8 mouse cellular contexts compared by ENCODE assay signal in genomic region chr13:58216395-58216794, GRCm38 (mm10). TPM values are rescaled to one million over a fixed set of nuclear protein-coding genes. Genes with fewer than 3 reads are reported as not detected.
A peak's percentile ranks its signal among the peaks of the same experiment; 100 is the strongest.
DNase-seq lines count a peak whose midpoint lies in the region; ATAC-seq and TF ChIP-seq lines count a peak whose summit lies in the region.

No protein-coding gene starts in this region.

- no peak for TF ChIP-seq CTCF in G1E (IDR thresholded peaks at IDR 0.05; ENCODE audit: low read depth, low read length)
- no peak for TF ChIP-seq CTCF in lung, postnatal 0 days (IDR thresholded peaks at IDR 0.05)

- WGBS in heart, embryonic 11.5 days (ENCODE audit: insufficient replicate concordance), result 85% methylated on average over 9 of the region's 9 CpGs
- WGBS in hindbrain, embryonic 14.5 days, result 95% methylated on average over 9 of the region's 9 CpGs
- 57% methylated on average over 9 of the region's 9 CpGs for whole genome bisulfite sequencing in lung, postnatal 0 days

- no peaks in the 10 kb centered on the region for H3K9me3 ChIP-seq in heart, embryonic 11.5 days (replicated peaks; ENCODE audit: control insufficient read depth, low read length)
- H3K9me3 ChIP-seq in G1E (replicated peaks), result no peaks in the 10 kb centered on the region
- H3K9me3 ChIP-seq in hindbrain, embryonic 14.5 days (ENCODE audit: control insufficient read depth, low read length), result no peaks in the 10 kb centered on the region
- H3K9me3 ChIP-seq in lung, postnatal 0 days (ENCODE audit: low read length), result no peaks in the 10 kb centered on the region

- DNase-seq in heart, adult 11 months, result no peak
- no peak for DNase-seq in G1E (ENCODE audit: low spot score)
- DNase-seq in hindbrain, embryonic 14.5 days (ENCODE audit: low spot score), result no peak
- peak; percentile 64 for DNase-seq in lung, postnatal 0 days (ENCODE audit: low spot score)
- no peak for DNase-seq in adrenal gland, adult 18-20 months (ENCODE audit: low spot score in 2 of 2)
- DNase-seq in right cerebral cortex, adult 2 months (ENCODE audit: low spot score in 2 of 2), result no peak
- no peak for DNase-seq in thymus, postnatal 36 days

- peak overlapping the region; percentile 100 for H3K4me3 ChIP-seq in heart, embryonic 11.5 days (ENCODE audit: low read depth, low read length)
- H3K4me3 ChIP-seq in G1E (ENCODE audit: low read depth, low read length), result peak overlapping the region; percentile 96
- H3K4me3 ChIP-seq in hindbrain, embryonic 14.5 days (replicated peaks; ENCODE audit: low read length), result peak overlapping the region; percentile 100
- H3K4me3 ChIP-seq in lung, postnatal 0 days (ENCODE audit: low read depth, low read length), result peak overlapping the region; percentile 97; the same call in 1 of the 2 replicates

- H3K36me3 ChIP-seq in heart, embryonic 11.5 days (ENCODE audit: control insufficient read depth, insufficient read depth, low read length), result no peaks in the 10 kb centered on the region
- H3K36me3 ChIP-seq in G1E (replicated peaks), result peaks cover 13% of the 10 kb centered on the region
- H3K36me3 ChIP-seq in hindbrain, embryonic 14.5 days (replicated peaks; ENCODE audit: control insufficient read depth, insufficient read depth), result peaks cover 3% of the 10 kb centered on the region; the same call in 1 of the 2 replicates
- H3K36me3 ChIP-seq in lung, postnatal 0 days (ENCODE audit: insufficient read depth, low read length), result no peaks in the 10 kb centered on the region

- peak overlapping the region; percentile 94 for H3K4me2 ChIP-seq in heart, embryonic 11.5 days
- H3K4me2 ChIP-seq in hindbrain, embryonic 14.5 days (replicated peaks), result peak overlapping the region; percentile 59
- H3K4me2 ChIP-seq in lung, postnatal 0 days (replicated peaks; ENCODE audit: low read depth, low read length), result peak overlapping the region; percentile 69

- peak overlapping the region; percentile 98; the same call in 1 of the 2 replicates for H3K9ac ChIP-seq in heart, embryonic 11.5 days (ENCODE audit: low read depth, low read length)
- H3K9ac ChIP-seq in hindbrain, embryonic 14.5 days, result peak overlapping the region; percentile 88
- peak overlapping the region; percentile 95; the same call in 1 of the 2 replicates for H3K9ac ChIP-seq in lung, postnatal 0 days (replicated peaks; ENCODE audit: low read depth)

- TF ChIP-seq EP300 in lung, postnatal 0 days (IDR thresholded peaks at IDR 0.05), result no peak

- no peak overlapping the region for H3K27ac ChIP-seq in heart, embryonic 11.5 days (ENCODE audit: low read depth, low read length)
- H3K27ac ChIP-seq in hindbrain, embryonic 14.5 days, result peak overlapping the region; percentile 96
- peak overlapping the region; percentile 90 for H3K27ac ChIP-seq in lung, postnatal 0 days (ENCODE audit: low read length)

- peaks cover 21% of the 10 kb centered on the region for H3K4me1 ChIP-seq in heart, embryonic 11.5 days (ENCODE audit: control insufficient read depth, insufficient read depth, low read length)
- H3K4me1 ChIP-seq in G1E (ENCODE audit: insufficient read depth, low read depth, low read length), result peaks cover 32% of the 10 kb centered on the region
- peaks cover 23% of the 10 kb centered on the region for H3K4me1 ChIP-seq in hindbrain, embryonic 14.5 days (replicated peaks; ENCODE audit: control insufficient read depth, insufficient read depth, low read length)
- H3K4me1 ChIP-seq in lung, postnatal 0 days (ENCODE audit: insufficient read depth, low read depth, low read length), result peaks cover 7% of the 10 kb centered on the region; the same call in 1 of the 2 replicates

- no peaks in the 10 kb centered on the region for H3K27me3 ChIP-seq in heart, embryonic 11.5 days (ENCODE audit: control insufficient read depth, insufficient read depth, low read length)
- H3K27me3 ChIP-seq in G1E (ENCODE audit: insufficient read depth, low read length), result 0 out of 2 replicates have a peak, but pooled peaks cover 2% of the 10 kb centered on the region
- no peaks in the 10 kb centered on the region for H3K27me3 ChIP-seq in hindbrain, embryonic 14.5 days (ENCODE audit: control insufficient read depth, insufficient read depth, low read length)
- H3K27me3 ChIP-seq in lung, postnatal 0 days (replicated peaks; ENCODE audit: insufficient read depth, low read length), result no peaks in the 10 kb centered on the region

- ATAC-seq in heart, embryonic 11.5 days (replicated peaks; ENCODE audit: insufficient number of reproducible peaks, low FRiP score, low TSS enrichment), result no peak
- no peak for ATAC-seq in G1E (ENCODE audit: extremely low read depth, insufficient number of reproducible peaks, low FRiP score, poor library complexity, severe bottlenecking)
- no peak for ATAC-seq in hindbrain, embryonic 14.5 days (ENCODE audit: low FRiP score)
- no peak; the same call in 1 of the 2 replicates for ATAC-seq in lung, postnatal 0 days

RNA-seq across cellular contexts. Expression of gene Ubqln1, which starts 0.9 kb away (rescaled TPM):
- 71.6 and 91.5 TPM in 2 replicates for polyA plus RNA-seq in heart, embryonic 11.5 days (2014; fragmentation: Nextera tagmentation; extraction: Ambion mirVana)
- total RNA-seq in G1E (2014; fragmentation: Nextera tagmentation) (103 and 105 TPM in 2 replicates), G1E (2017) (78.1 and 84.1 TPM in 2 replicates)
- polyA plus RNA-seq in G1E (2012), result 81.7 and 84.0 TPM in 2 replicates
- polyA plus RNA-seq in hindbrain, embryonic 14.5 days (2014; fragmentation: Nextera tagmentation; extraction: Ambion mirVana), result 120 and 149 TPM in 2 replicates
- polyA plus RNA-seq in lung, postnatal 0 days (2015; fragmentation: Nextera tagmentation; extraction: Ambion mirVana), result 52.3 and 57.3 TPM in 2 replicates
- total RNA-seq in adrenal gland, adult 18-20 months (2021), result 100 to 1,000 TPM; 151 to 156 TPM

RNA-seq across cellular contexts. Expression of gene Idnk, which starts 58.9 kb away (rescaled TPM):
- 30.7 and 32.5 TPM in 2 replicates for polyA plus RNA-seq in heart, embryonic 11.5 days (2014; fragmentation: Nextera tagmentation; extraction: Ambion mirVana)
- total RNA-seq in G1E (2014; fragmentation: Nextera tagmentation), result 63.2 and 66.5 TPM in 2 replicates
- total RNA-seq in G1E (2017), result 46.4 and 46.7 TPM in 2 replicates
- polyA plus RNA-seq in G1E (2012), result 14.8 and 16.2 TPM in 2 replicates
- 53.4 and 63.2 TPM in 2 replicates for polyA plus RNA-seq in hindbrain, embryonic 14.5 days (2014; fragmentation: Nextera tagmentation; extraction: Ambion mirVana)
- polyA plus RNA-seq in lung, postnatal 0 days (2015; fragmentation: Nextera tagmentation; extraction: Ambion mirVana), result 40.5 and 43.5 TPM in 2 replicates
- total RNA-seq in adrenal gland, adult 18-20 months (2021), result 10 to 100 TPM; 59.7 to 65.5 TPM

RNA-seq across cellular contexts. Expression of gene Gkap1, which starts 59.1 kb away (rescaled TPM):
- polyA plus RNA-seq in heart, embryonic 11.5 days (2014; fragmentation: Nextera tagmentation; extraction: Ambion mirVana), result 22.7 TPM in 2 replicates
- total RNA-seq in G1E (2014; fragmentation: Nextera tagmentation), result 0.83 and 0.98 TPM in 2 replicates
- 20.6 and 29.0 TPM in 2 replicates for total RNA-seq in G1E (2017)
- 3.1 and 4.1 TPM in 2 replicates for polyA plus RNA-seq in G1E (2012)
- 25.6 and 29.9 TPM in 2 replicates for polyA plus RNA-seq in hindbrain, embryonic 14.5 days (2014; fragmentation: Nextera tagmentation; extraction: Ambion mirVana)
- polyA plus RNA-seq in lung, postnatal 0 days (2015; fragmentation: Nextera tagmentation; extraction: Ambion mirVana), result 22.5 and 24.4 TPM in 2 replicates
- 10 to 100 TPM; 54.5 to 83.4 TPM for total RNA-seq in adrenal gland, adult 18-20 months (2021)
